Mouse (Mus musculus) lung, adult 2 months (tissue): ENCODE measurements around the gene Ptprg.

Source experiments
- CTCF ChIP-seq: fragments of 200-500 bp; IDR thresholded peaks from 2 replicates; pipeline ENCODE4 v1.5.1; 2011; ENCODE audit warnings: mild to moderate bottlenecking, low read length, control low read depth; ENCODE audit not compliant: insufficient read depth
- POLR2A ChIP-seq: fragments of 200-500 bp; IDR thresholded peaks from 2 replicates; pipeline ENCODE4 v1.6.1; 2011; ENCODE audit warnings: low read depth, mild to moderate bottlenecking, control low read depth, low read length, borderline replicate concordance; ENCODE audit errors: extremely low read depth

- TF ChIP-seq POLR2A (no peak), CTCF (no peak)
These were observed 156.5 kb downstream of the Ptprg start for GRCm38 (mm10) chr14:11709798-11710197.
